ENCODE assay signal across 9 mouse cellular contexts in genomic region chr10:122883823-122884743, GRCm38 (mm10).
DNase-seq lines count a peak whose midpoint lies in the region; ATAC-seq and TF ChIP-seq lines count a peak whose summit lies in the region.
"Had no signal": no experiment of that assay in that cellular context is flagged by ENCODE, and none has a peak within 500 bp of the region (broad histone marks: within the 10 kb centered on the region; RNA-seq: fewer than 3 reads in every experiment).

No protein-coding gene starts in this region.

- DNase-seq in adrenal gland, postnatal 10 days, result peak; percentile 62
- peak; percentile 81 to 83 for DNase-seq in cerebellum, postnatal 25 days
- peak; percentile 49 to 65 for DNase-seq in frontal cortex, postnatal 14 days (ENCODE audit: low spot score in 2 of 2)
- DNase-seq in layer of hippocampus, postnatal 10 days (ENCODE audit: low spot score in 2 of 2), result peak; percentile 71 to 78
- peak; percentile 54 for DNase-seq in stomach, postnatal 0 days (ENCODE audit: low spot score)
- DNase-seq in thymus, postnatal 14 days, result no peak

- H3K4me1 ChIP-seq in hindbrain, embryonic 12.5 days, result peaks cover 68% of the 10 kb centered on the region
- H3K4me1 ChIP-seq in midbrain, embryonic 13.5 days (replicated peaks), result peaks cover 70% of the 10 kb centered on the region
- peaks cover 10% of the 10 kb centered on the region for H3K4me1 ChIP-seq in stomach, postnatal 0 days (replicated peaks; ENCODE audit: control insufficient read depth, insufficient read depth)

- peak overlapping the region; percentile 28 for H3K4me2 ChIP-seq in hindbrain, embryonic 12.5 days (replicated peaks)
- H3K4me2 ChIP-seq in midbrain, embryonic 13.5 days (replicated peaks), result peak overlapping the region; percentile 30
- peak overlapping the region; percentile 14; the same call in 1 of the 2 replicates for H3K4me2 ChIP-seq in stomach, postnatal 0 days (replicated peaks; ENCODE audit: low read depth)

- H3K27ac ChIP-seq in hindbrain, embryonic 12.5 days, result peak overlapping the region; percentile 94
- H3K27ac ChIP-seq in midbrain, embryonic 13.5 days, result peak overlapping the region; percentile 96
- peak overlapping the region; percentile 79 for H3K27ac ChIP-seq in stomach, postnatal 0 days (replicated peaks)

- H3K9me3 ChIP-seq in hindbrain, embryonic 12.5 days (replicated peaks), result no peaks in the 10 kb centered on the region
- H3K9me3 ChIP-seq in midbrain, embryonic 13.5 days, result no peaks in the 10 kb centered on the region
- no peaks in the 10 kb centered on the region for H3K9me3 ChIP-seq in stomach, postnatal 0 days (ENCODE audit: control insufficient read depth, low read length)

- H3K9ac ChIP-seq in hindbrain, embryonic 12.5 days, result peak overlapping the region; percentile 53
- peak overlapping the region; percentile 29 for H3K9ac ChIP-seq in midbrain, embryonic 13.5 days (replicated peaks)
- H3K9ac ChIP-seq in stomach, postnatal 0 days (ENCODE audit: low read length), result peak overlapping the region; percentile 24; the same call in 1 of the 2 replicates

- H3K27me3 ChIP-seq in hindbrain, embryonic 12.5 days, result no peaks in the 10 kb centered on the region
- no peaks in the 10 kb centered on the region for H3K27me3 ChIP-seq in midbrain, embryonic 13.5 days
- no peaks in the 10 kb centered on the region for H3K27me3 ChIP-seq in stomach, postnatal 0 days (ENCODE audit: control insufficient read depth, insufficient read depth, low read length)

- no peak for TF ChIP-seq EP300 in stomach, postnatal 0 days (optimal IDR thresholded peaks at IDR 0.05)

- no peak overlapping the region for H3K4me3 ChIP-seq in hindbrain, embryonic 12.5 days
- no peak overlapping the region for H3K4me3 ChIP-seq in midbrain, embryonic 13.5 days (replicated peaks)
- H3K4me3 ChIP-seq in stomach, postnatal 0 days (ENCODE audit: low read depth, low read length), result no peak overlapping the region
- H3K4me3 ChIP-seq: erythroblast, embryonic 14.5 days had no signal

- no peak for TF ChIP-seq CTCF in stomach, postnatal 0 days (IDR thresholded peaks at IDR 0.05; ENCODE audit: low read depth)

- 5% methylated on average over 15 of the region's 15 CpGs for WGBS in hindbrain, embryonic 12.5 days
- WGBS in midbrain, embryonic 13.5 days, result 3% methylated on average over 15 of the region's 15 CpGs
- WGBS in stomach, postnatal 0 days, result 22% methylated on average over 15 of the region's 15 CpGs

- no peaks in the 10 kb centered on the region for H3K36me3 ChIP-seq in hindbrain, embryonic 12.5 days
- H3K36me3 ChIP-seq in midbrain, embryonic 13.5 days, result no peaks in the 10 kb centered on the region
- no peaks in the 10 kb centered on the region for H3K36me3 ChIP-seq in stomach, postnatal 0 days (ENCODE audit: control insufficient read depth, insufficient read depth, low read length)

- peak; percentile 82 for ATAC-seq in hindbrain, embryonic 12.5 days (ENCODE audit: low FRiP score)
- peak; percentile 86 for ATAC-seq in midbrain, embryonic 13.5 days
- ATAC-seq in stomach, postnatal 0 days (ENCODE audit: low FRiP score, low TSS enrichment), result peak; percentile 52; the same call in 1 of the 2 replicates
